Mouse (Mus musculus) neural tube, embryonic 12.5 days (tissue): ENCODE results near the gene Gne. TPM values are rescaled to one million over a fixed set of nuclear protein-coding genes. Genes with fewer than 3 reads are reported as not detected.
A peak's percentile ranks its signal among the peaks of the same experiment; 100 is the strongest.

Experiments
- ATAC-seq: fragments of 200-750 bp; cut with Nextera tagmentation; 2 replicates; pipeline ENCODE4 v1.8.0; 2017; ENCODE audit warnings: low read depth, mild to moderate bottlenecking, moderate TSS enrichment, moderate library complexity; ENCODE audit not compliant: low FRiP score
- H3K27ac ChIP-seq: fragments of 300-500 bp; sonication (generic); 2 replicates; pipeline ENCODE4 v1.5.1; 2016
- H3K27me3 ChIP-seq: fragments of 300-500 bp; sonication (generic); replicated peaks from 2 replicates; pipeline ENCODE4 v1.6.1; 2016; ENCODE audit warnings: mild to moderate bottlenecking
- H3K36me3 ChIP-seq: fragments of 300-500 bp; sonication (generic); 2 replicates; pipeline ENCODE4 v1.6.1; 2016; ENCODE audit warnings: mild to moderate bottlenecking
- H3K4me1 ChIP-seq: fragments of 300-500 bp; sonication (generic); 2 replicates; pipeline ENCODE4 v1.6.1; 2016
- H3K4me2 ChIP-seq: fragments of 300-500 bp; sonication (generic); replicated peaks from 2 replicates; pipeline ENCODE4 v1.6.1; 2016; ENCODE audit warnings: mild to moderate bottlenecking
- H3K4me3 ChIP-seq: fragments of 300-500 bp; sonication (generic); 2 replicates; pipeline ENCODE4 v1.5.1; 2016
- H3K9ac ChIP-seq: fragments of 300-500 bp; sonication (generic); 2 replicates; pipeline ENCODE4 v1.6.1; 2016; ENCODE audit warnings: mild to moderate bottlenecking
- H3K9me3 ChIP-seq: fragments of 300-500 bp; sonication (generic); 2 replicates; pipeline ENCODE4 v1.6.1; 2016; ENCODE audit warnings: mild to moderate bottlenecking
- WGBS: fragments of 180-500 bp; shearing (Covaris S2); methylation state at CpG from one replicate; pipeline ENCODE4 v1.1.7; 2016; 5-methylcytosine and 5-hydroxymethylcytosine counted together
- polyA plus RNA-seq: library from polyadenylated mRNA; unstranded; fragments of >200 nt; fragmentation: Nextera tagmentation; extraction: Ambion mirVana; gene quantifications from 2 replicates; pipeline ENCODE4 v1.2.1, GENCODE M21; 2016

Gene Gne
- polyA plus RNA-seq, 1 experiment from 2014 or later = 27.4 TPM

DNA sequence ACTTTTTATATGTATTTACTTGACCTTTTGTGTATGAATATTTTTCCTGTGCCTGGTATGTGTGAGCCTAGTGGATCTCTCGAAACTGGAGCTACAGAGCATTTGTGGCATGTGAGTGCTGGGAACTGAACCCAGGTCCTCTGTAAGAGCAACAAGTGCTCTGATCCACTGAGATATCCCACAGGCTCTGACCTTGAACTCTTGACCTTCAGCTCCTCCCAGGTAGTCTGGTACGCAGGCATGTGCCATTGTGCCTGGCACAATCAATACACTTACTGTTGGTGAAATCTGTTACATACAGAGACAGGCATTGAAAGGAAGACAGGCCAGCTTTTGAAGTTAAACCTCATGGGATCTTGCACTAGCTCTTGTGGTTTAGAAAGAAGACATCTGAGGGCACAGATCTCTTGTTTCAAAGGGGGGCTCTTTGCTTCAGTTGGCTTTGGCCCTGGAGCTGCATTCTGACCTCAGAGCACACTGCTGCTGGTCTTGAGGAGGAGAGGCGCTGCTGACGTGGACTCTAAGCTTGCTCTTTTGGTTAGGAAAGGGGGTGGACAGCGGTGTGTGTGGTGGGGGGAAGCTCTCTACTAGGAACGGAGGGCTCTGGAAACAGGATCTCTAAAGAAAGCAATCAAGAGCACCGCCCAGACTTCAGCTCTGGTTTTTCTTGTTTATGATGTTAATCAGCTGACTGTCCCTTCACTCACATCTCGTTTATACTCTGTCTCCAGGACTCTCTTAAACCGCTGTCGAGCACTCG is 13.8 kb upstream of the Gne start:
- no peak overlapping the region for H3K9ac ChIP-seq
- H3K4me3 ChIP-seq = no peak overlapping the region
- 60% methylated on average over 11 of the region's 11 CpGs for WGBS
- no peaks in the 10 kb centered on the region for H3K27me3 ChIP-seq
- peaks cover 1% of the 10 kb centered on the region; the same call in 1 of the 2 replicates for H3K4me1 ChIP-seq
- H3K27ac ChIP-seq = no peak overlapping the region
- no peak for ATAC-seq
- H3K36me3 ChIP-seq = no peaks in the 10 kb centered on the region
- no peak overlapping the region for H3K4me2 ChIP-seq
- no peaks in the 10 kb centered on the region for H3K9me3 ChIP-seq

- Histone ChIP-seq H3K9me3 (no peaks in the 10 kb centered on the region), H3K4me2 (no peak overlapping the region), H3K9ac (no peak overlapping the region), H3K27ac (no peak overlapping the region), H3K27me3 (no peaks in the 10 kb centered on the region), H3K4me3 (no peak overlapping the region), H3K36me3 (no peaks in the 10 kb centered on the region), H3K4me1 (no peaks in the 10 kb centered on the region)
- 89% methylated on average over 4 of the region's 4 CpGs for WGBS
- ATAC-seq = no peak
Observed at GRCm38 (mm10) chr4:44094475-44094874, 10.5 kb upstream of the Gne start.

- Histone ChIP-seq H3K27ac (no peak overlapping the region), H3K9ac (no peak overlapping the region), H3K4me3 (no peak overlapping the region), H3K27me3 (no peaks in the 10 kb centered on the region), H3K36me3 (no peaks in the 10 kb centered on the region), H3K4me2 (no peak overlapping the region), H3K4me1 (no peaks in the 10 kb centered on the region), H3K9me3 (no peaks in the 10 kb centered on the region)
- 84% methylated on average over 11 of the region's 11 CpGs for WGBS
- no peak for ATAC-seq
Observed at GRCm38 (mm10) chr4:44092359-44092758, 8.4 kb upstream of the Gne start.

DNA sequence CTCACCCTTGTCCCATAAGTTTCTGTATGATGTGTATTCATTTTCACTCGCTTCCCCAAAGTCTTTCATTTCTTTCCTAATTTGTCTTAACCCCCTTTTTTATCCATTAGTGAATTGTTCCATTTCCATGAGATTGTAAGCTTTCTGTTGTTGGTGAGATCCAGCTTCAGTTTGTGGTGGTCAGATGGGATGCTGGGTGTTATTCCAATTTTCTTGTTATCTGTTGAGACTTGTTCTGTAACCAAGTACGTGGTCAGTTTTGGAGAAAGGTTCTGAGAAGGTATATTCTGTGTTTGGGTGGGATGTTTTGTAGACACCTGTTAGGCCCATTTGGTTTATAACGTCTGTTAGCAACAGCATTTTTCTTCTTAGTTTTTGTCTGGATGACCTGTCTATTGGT is 1.6 kb upstream of the Gne start:
- Histone ChIP-seq H3K9me3 (no peaks in the 10 kb centered on the region), H3K9ac (no peak overlapping the region), H3K4me1 (no peaks in the 10 kb centered on the region), H3K27ac (no peak overlapping the region), H3K27me3 (no peaks in the 10 kb centered on the region), H3K4me2 (no peak overlapping the region), H3K4me3 (no peak overlapping the region), H3K36me3 (no peaks in the 10 kb centered on the region)
- no peak for ATAC-seq
- 96% methylated on average over 3 of the region's 3 CpGs for whole genome bisulfite sequencing

GRCm38 (mm10) chr4:44084602-44085325 is 787 bp upstream of the Gne start:
- H3K36me3 ChIP-seq = no peaks in the 10 kb centered on the region
- no peak overlapping the region for H3K27ac ChIP-seq
- H3K9me3 ChIP-seq = no peaks in the 10 kb centered on the region
- WGBS = 85% methylated on average over 13 of the region's 13 CpGs
- no peak overlapping the region for H3K4me2 ChIP-seq
- H3K9ac ChIP-seq = no peak overlapping the region
- H3K27me3 ChIP-seq = no peaks in the 10 kb centered on the region
- no peak for ATAC-seq
- no peaks in the 10 kb centered on the region for H3K4me1 ChIP-seq
- H3K4me3 ChIP-seq = no peak overlapping the region

DNA sequence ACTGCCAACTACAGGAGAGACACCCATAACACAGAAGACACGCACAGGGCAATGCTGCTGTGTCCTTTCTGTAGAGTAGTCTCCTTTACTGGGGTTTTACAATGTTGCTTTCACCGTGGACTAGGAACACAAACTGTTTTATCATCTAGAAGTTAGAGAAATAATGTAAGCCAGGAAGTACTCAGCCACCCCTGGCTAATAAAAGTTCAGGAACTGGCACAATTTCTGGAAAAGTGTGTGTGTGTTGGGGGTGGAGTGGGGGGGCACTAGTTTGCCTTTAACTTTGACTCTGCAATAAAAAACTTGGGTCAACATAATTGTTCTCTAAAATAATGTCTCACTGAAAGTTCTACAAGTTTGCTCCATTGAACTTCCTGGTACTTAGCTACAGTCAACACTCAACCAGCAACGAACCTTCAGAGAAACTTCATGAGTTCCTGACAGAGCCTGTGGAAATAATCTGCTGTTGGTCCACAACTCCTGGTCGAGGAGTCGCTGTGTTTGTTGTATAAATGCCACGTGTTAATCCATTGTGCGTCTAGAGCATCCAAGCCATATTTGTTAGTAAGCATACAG is 5.5 kb downstream of the Gne start:
- 91% methylated on average over 7 of the region's 7 CpGs for WGBS
- no peak overlapping the region for H3K27ac ChIP-seq
- ATAC-seq = no peak
- H3K36me3 ChIP-seq = no peaks in the 10 kb centered on the region
- no peak overlapping the region for H3K4me3 ChIP-seq
- H3K4me1 ChIP-seq = no peaks in the 10 kb centered on the region
- H3K4me2 ChIP-seq = no peak overlapping the region
- no peaks in the 10 kb centered on the region for H3K9me3 ChIP-seq
- no peaks in the 10 kb centered on the region for H3K27me3 ChIP-seq
- no peak overlapping the region for H3K9ac ChIP-seq

- Histone ChIP-seq H3K4me1 (peaks cover 15% of the 10 kb centered on the region), H3K4me3 (no peak overlapping the region), H3K27ac (no peak overlapping the region), H3K9ac (no peak overlapping the region), H3K4me2 (no peak overlapping the region), H3K36me3 (no peaks in the 10 kb centered on the region), H3K27me3 (no peaks in the 10 kb centered on the region), H3K9me3 (no peaks in the 10 kb centered on the region)
- WGBS = 77% methylated on average over 4 of the region's 4 CpGs
- ATAC-seq = no peak
Observed at GRCm38 (mm10) chr4:44074422-44074821, 9.6 kb downstream of the Gne start.

DNA sequence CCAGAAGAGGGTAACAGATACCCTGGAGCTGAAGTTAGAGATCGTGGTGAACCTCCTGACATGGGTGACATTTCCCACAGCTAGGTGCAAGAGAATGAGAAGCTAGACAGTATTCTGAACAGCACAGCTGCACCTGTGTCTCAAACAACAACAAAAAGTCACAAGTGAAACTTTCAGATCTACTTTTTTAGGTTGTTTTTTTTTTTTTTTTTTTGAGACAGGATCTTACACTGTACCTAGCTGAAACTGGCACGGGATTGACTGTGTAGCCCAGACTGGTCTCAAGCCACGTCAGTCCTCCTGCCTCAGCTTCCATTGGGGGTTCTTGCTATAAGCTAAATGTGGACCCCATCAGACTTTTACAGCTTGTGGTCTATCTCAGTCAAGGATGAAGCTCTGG is 10.2 kb downstream of the Gne start:
- WGBS = 92% methylated on average over 3 of the region's 3 CpGs

GRCm38 (mm10) chr4:44072873-44073441 is 11.0 kb downstream of the Gne start:
- H3K9me3 ChIP-seq = no peaks in the 10 kb centered on the region
- H3K36me3 ChIP-seq = no peaks in the 10 kb centered on the region
- H3K4me2 ChIP-seq = peak overlapping the region; percentile 78
- no peak overlapping the region for H3K27ac ChIP-seq
- peak; percentile 73; the same call in 1 of the 2 replicates for ATAC-seq
- WGBS = 10% methylated on average over 9 of the region's 9 CpGs
- H3K4me1 ChIP-seq = peaks cover 15% of the 10 kb centered on the region
- peak overlapping the region; percentile 83 for H3K9ac ChIP-seq
- H3K27me3 ChIP-seq = no peaks in the 10 kb centered on the region
- H3K4me3 ChIP-seq = peak overlapping the region; percentile 85

More for the DNA sequence above, 10.2 kb downstream of the Gne start:
- H3K27ac ChIP-seq = no peak overlapping the region
- H3K9ac ChIP-seq = no peak overlapping the region
- H3K36me3 ChIP-seq = no peaks in the 10 kb centered on the region
- peaks cover 15% of the 10 kb centered on the region for H3K4me1 ChIP-seq
- H3K4me3 ChIP-seq = no peak overlapping the region
- ATAC-seq = no peak
- no peaks in the 10 kb centered on the region for H3K27me3 ChIP-seq
- no peak overlapping the region for H3K4me2 ChIP-seq
- H3K9me3 ChIP-seq = no peaks in the 10 kb centered on the region

- Histone ChIP-seq H3K27me3 (no peaks in the 10 kb centered on the region), H3K4me1 (peaks cover 15% of the 10 kb centered on the region), H3K27ac (peak overlapping the region; percentile 68), H3K4me3 (peak overlapping the region; percentile 85), H3K9ac (peak overlapping the region; percentile 83), H3K36me3 (no peaks in the 10 kb centered on the region), H3K4me2 (peak overlapping the region; percentile 78), H3K9me3 (no peaks in the 10 kb centered on the region)
- ATAC-seq = peak; percentile 98
- WGBS = under 1% methylated on average over 70 of the region's 70 CpGs
Observed at GRCm38 (mm10) chr4:44072146-44072872, 11.7 kb downstream of the Gne start.

- no peaks in the 10 kb centered on the region for H3K36me3 ChIP-seq
- H3K9ac ChIP-seq = peak overlapping the region; percentile 83
- peaks cover 15% of the 10 kb centered on the region for H3K4me1 ChIP-seq
- H3K4me3 ChIP-seq = peak overlapping the region; percentile 85
- no peaks in the 10 kb centered on the region for H3K9me3 ChIP-seq
- peak overlapping the region; percentile 78 for H3K4me2 ChIP-seq
- peak overlapping the region; percentile 68; the same call in 1 of the 2 replicates for H3K27ac ChIP-seq
- WGBS = 9% methylated on average over 11 of the region's 11 CpGs
- H3K27me3 ChIP-seq = no peaks in the 10 kb centered on the region
- ATAC-seq = no peak
Observed at GRCm38 (mm10) chr4:44071741-44072145, 12.2 kb downstream of the Gne start.

- no peak overlapping the region for H3K9ac ChIP-seq
Observed at GRCm38 (mm10) chr4:44070641-44071040, 13.3 kb downstream of the Gne start.

More at GRCm38 (mm10) chr4:44070641-44071040, 13.3 kb downstream of the Gne start:
- no peaks in the 10 kb centered on the region for H3K9me3 ChIP-seq
- peak overlapping the region; percentile 78 for H3K4me2 ChIP-seq
- H3K4me3 ChIP-seq = no peak overlapping the region
- no peak for ATAC-seq
- H3K27me3 ChIP-seq = no peaks in the 10 kb centered on the region
- H3K36me3 ChIP-seq = no peaks in the 10 kb centered on the region
- H3K27ac ChIP-seq = no peak overlapping the region
- H3K4me1 ChIP-seq = peaks cover 15% of the 10 kb centered on the region
- 72% methylated on average over 4 of the region's 4 CpGs for WGBS
